Mouse (Mus musculus): ENCODE measurements at regions not wholly inside any gene's neighbourhood (a gene's known extent, or its start where the extent isn't known, plus 50 kb on each side); places are given as distances from the start of the nearest gene placed in this dataset.

DNA sequence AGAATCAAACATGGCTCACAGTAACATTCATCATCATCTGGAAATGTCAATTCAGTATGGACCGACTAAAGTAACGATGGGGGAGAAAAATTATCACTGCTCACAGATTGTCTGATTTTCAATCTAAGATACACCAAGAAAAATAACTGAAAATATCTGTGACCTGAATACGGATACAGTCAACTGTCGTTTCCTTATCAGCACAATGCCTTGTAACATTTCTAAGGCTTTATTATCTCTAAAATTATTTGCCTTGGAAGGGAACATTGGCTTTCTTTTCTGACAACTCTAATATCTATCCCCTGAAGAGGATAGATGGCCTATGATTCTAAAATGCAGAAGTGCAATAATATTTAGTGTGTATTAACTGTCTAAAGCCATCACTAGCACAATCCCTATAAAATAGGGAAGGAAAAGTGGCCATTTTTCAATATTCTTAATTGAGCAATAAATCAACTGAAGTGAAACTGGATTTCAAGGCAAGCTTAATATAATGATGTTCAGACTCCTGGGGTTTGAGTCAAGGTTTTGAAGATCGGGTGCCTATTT lies 552.1 kb upstream of the Gulo start:
- no peak for TF ChIP-seq CTCF (IDR thresholded peaks at IDR 0.05; ENCODE audit: low read depth, low read length)
- TF ChIP-seq POLR2A (IDR thresholded peaks at IDR 0.05; ENCODE audit: borderline replicate concordance, low read depth, low read length), result no peak

Data from bone marrow macrophage, adult 2 months (primary cell).